8 mouse cellular contexts compared by ENCODE assay signal in the genomic region with DNA sequence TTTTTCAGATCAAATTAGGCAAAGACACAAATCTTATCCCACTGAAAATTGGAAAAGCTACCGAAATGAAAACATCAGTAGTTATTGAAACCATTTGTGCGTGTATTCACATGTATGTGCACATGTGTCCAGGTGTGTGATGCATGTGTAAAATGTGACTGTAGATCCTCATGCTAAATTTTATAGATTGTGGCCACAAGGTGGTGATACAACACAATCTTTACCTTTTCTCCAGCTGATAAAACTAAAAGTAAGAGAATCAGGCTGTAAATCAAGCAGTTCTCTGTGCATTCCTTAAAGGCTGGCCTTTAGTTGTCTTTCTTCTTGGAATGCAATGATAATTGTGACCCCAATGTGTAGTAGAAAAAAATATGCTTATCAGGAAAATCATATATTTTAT. TPM values are rescaled to one million over a fixed set of nuclear protein-coding genes. Genes with fewer than 3 reads are reported as not detected.
DNase-seq lines count a peak whose midpoint lies in the region; ATAC-seq lines count a peak whose summit lies in the region.

No protein-coding gene starts in this region.

- intact Hi-C loops in left cerebral cortex, postnatal 14 days (cut with DNase I): loop anchor here (5.0 to 10.0 kb wide), 4 partner anchors 321 to 739 kb away; partner anchors contain the start of gene Rap2a

- H3K27me3 ChIP-seq in forebrain, embryonic 16.5 days (replicated peaks; ENCODE audit: control insufficient read depth, insufficient read depth, low read length): no peaks in the 10 kb centered on the region
- H3K27me3 ChIP-seq in forebrain, embryonic 10.5 days (ENCODE audit: poor library complexity, severe bottlenecking): no peaks in the 10 kb centered on the region

- no peaks in the 10 kb centered on the region for H3K4me1 ChIP-seq in forebrain, embryonic 16.5 days (replicated peaks; ENCODE audit: control insufficient read depth, insufficient read depth, low read length)
- H3K4me1 ChIP-seq in forebrain, embryonic 10.5 days: no peaks in the 10 kb centered on the region

- ATAC-seq in forebrain, embryonic 16.5 days: peak; percentile 36; the same call in 1 of the 2 replicates
- ATAC-seq in CD4-positive, CD25-positive, alpha-beta regulatory T cell, adult 4 months: no peak

- H3K27ac ChIP-seq in forebrain, embryonic 16.5 days (ENCODE audit: low read length): no peak overlapping the region
- H3K27ac ChIP-seq in forebrain, embryonic 10.5 days: no peak overlapping the region

- no peak overlapping the region for H3K9ac ChIP-seq in forebrain, embryonic 16.5 days (replicated peaks; ENCODE audit: low read depth, low read length)

- WGBS in forebrain, embryonic 16.5 days: 57% methylated on average over 2 of the region's 2 CpGs
- 57% methylated on average over 2 of the region's 2 CpGs for WGBS in forebrain, embryonic 10.5 days

- DNase-seq in forebrain, embryonic 10.5 days (ENCODE audit: extremely low spot score, low spot score): no peak
- DNase-seq in left cerebral cortex, postnatal 14 days (ENCODE audit: low spot score in 2 of 2): peak; percentile 60 to 63
- no peak for DNase-seq in left cerebral cortex, adult 8-10 months (ENCODE audit: low spot score in 2 of 2)
- DNase-seq in brain, embryonic 18.5 days (ENCODE audit: low read depth, low spot score): peak; percentile 32
- peak; percentile 57 for DNase-seq in lung, postnatal 36 days
- DNase-seq in urinary bladder, adult 2 months (ENCODE audit: low spot score): no peak

- H3K4me3 ChIP-seq in forebrain, embryonic 16.5 days (replicated peaks; ENCODE audit: low read length): no peak overlapping the region
- no peak overlapping the region for H3K4me3 ChIP-seq in forebrain, embryonic 10.5 days

- H3K9me3 ChIP-seq in forebrain, embryonic 16.5 days (ENCODE audit: control insufficient read depth, low read length): no peaks in the 10 kb centered on the region
- no peaks in the 10 kb centered on the region for H3K9me3 ChIP-seq in forebrain, embryonic 10.5 days

- no peaks in the 10 kb centered on the region for H3K36me3 ChIP-seq in forebrain, embryonic 16.5 days (ENCODE audit: control insufficient read depth, insufficient read depth)
- H3K36me3 ChIP-seq in forebrain, embryonic 10.5 days (replicated peaks): no peaks in the 10 kb centered on the region

- H3K4me2 ChIP-seq in forebrain, embryonic 16.5 days (ENCODE audit: low read length): no peak overlapping the region

RNA-seq across cellular contexts. Expression of gene Oxgr1, which starts 34.0 kb away (rescaled TPM):
- 0.05 TPM in 1 of 2 replicates, not detected in the other for polyA plus RNA-seq in forebrain, embryonic 16.5 days (2015; fragmentation: Nextera tagmentation; extraction: Ambion mirVana)
- polyA plus RNA-seq in forebrain, embryonic 10.5 days (2016; fragmentation: Nextera tagmentation; extraction: Ambion mirVana): not detected in 2 replicates
- total RNA-seq in left cerebral cortex, postnatal 14 days (2021): under 1 TPM in 1 of 2 experiments, not detected in 1; 0.17 TPM
- total RNA-seq in left cerebral cortex, adult 8-10 months (2022): under 1 TPM in 1 of 4 experiments, not detected in 3; 0.15 TPM
- 0.28 and 0.40 TPM in 2 replicates for polyA plus RNA-seq in urinary bladder, adult 2 months (2012; rRNA removed)
- polyA plus RNA-seq in CD4-positive, CD25-positive, alpha-beta regulatory T cell, adult 4 months (2017; shearing (Covaris generic)): not detected

Comparison
In these comparisons a context has a peak if more than half of its experiments do, and no peak if none do; other contexts are left out.
1. DNase-seq: peak in left cerebral cortex, postnatal 14 days (2 of 2), brain, embryonic 18.5 days (single experiment) and lung, postnatal 36 days (single experiment); none in forebrain, embryonic 10.5 days (single experiment), left cerebral cortex, adult 8-10 months (0 of 2) and urinary bladder, adult 2 months (single experiment).